Mouse (Mus musculus) heart, embryonic 11.5 days (tissue): ENCODE measurements around the gene Prss53. TPM values are rescaled to one million over a fixed set of nuclear protein-coding genes. Genes with fewer than 3 reads are reported as not detected.

Source experiments
- ATAC-seq: fragments of 200-750 bp; cut with Nextera tagmentation; replicated peaks from 2 replicates; pipeline ENCODE4 v1.8.0; 2017; ENCODE audit warnings: moderate library complexity; ENCODE audit not compliant: insufficient number of reproducible peaks, low FRiP score, low TSS enrichment
- H3K27ac ChIP-seq: fragments of 300-500 bp; sonication (generic); 2 replicates; pipeline ENCODE4 v1.5.1; 2014; ENCODE audit warnings: mild to moderate bottlenecking, low read depth, low read length
- H3K27me3 ChIP-seq: fragments of 300-500 bp; sonication (generic); 2 replicates; pipeline ENCODE4 v1.6.1; 2014; ENCODE audit warnings: mild to moderate bottlenecking, low read length, mixed read lengths; ENCODE audit not compliant: control insufficient read depth, insufficient read depth
- H3K36me3 ChIP-seq: fragments of 300-500 bp; sonication (generic); 2 replicates; pipeline ENCODE4 v1.6.1; 2014; ENCODE audit warnings: mild to moderate bottlenecking, low read length, moderate library complexity, mixed read lengths; ENCODE audit not compliant: control insufficient read depth, insufficient read depth
- H3K4me1 ChIP-seq: fragments of 300-500 bp; sonication (generic); 2 replicates; pipeline ENCODE4 v1.6.1; 2014; ENCODE audit warnings: low read length; ENCODE audit not compliant: control insufficient read depth, insufficient read depth
- H3K4me2 ChIP-seq: fragments of 300-500 bp; sonication (generic); 2 replicates; pipeline ENCODE4 v1.6.1; 2014; ENCODE audit warnings: mild to moderate bottlenecking, moderate library complexity
- H3K4me3 ChIP-seq: fragments of 300-500 bp; sonication (generic); 2 replicates; pipeline ENCODE4 v1.5.1; 2014; ENCODE audit warnings: low read depth, low read length
- H3K9ac ChIP-seq: fragments of 300-500 bp; sonication (generic); 2 replicates; pipeline ENCODE4 v1.6.1; 2014; ENCODE audit warnings: mild to moderate bottlenecking, low read depth, low read length, moderate library complexity
- H3K9me3 ChIP-seq: fragments of 300-500 bp; sonication (generic); replicated peaks from 2 replicates; pipeline ENCODE4 v1.6.1; 2016; ENCODE audit warnings: low read length; ENCODE audit not compliant: control insufficient read depth
- WGBS: fragments of 180-500 bp; shearing (Covaris S2); extraction: QIAGEN DNeasy Blood & Tissue Kit; methylation state at CpG from one replicate; pipeline ENCODE4 v1.1.7; 2014; ENCODE audit not compliant: insufficient replicate concordance; 5-methylcytosine and 5-hydroxymethylcytosine counted together
- polyA plus RNA-seq: library from polyadenylated mRNA; unstranded; fragments of >200 nt; fragmentation: Nextera tagmentation; extraction: Ambion mirVana; gene quantifications from 2 replicates; pipeline ENCODE4 v1.2.1, GENCODE M21; 2014

Gene Prss53
- polyA plus RNA-seq, 1 experiment from 2014 or later, result 0.90 TPM

DNA sequence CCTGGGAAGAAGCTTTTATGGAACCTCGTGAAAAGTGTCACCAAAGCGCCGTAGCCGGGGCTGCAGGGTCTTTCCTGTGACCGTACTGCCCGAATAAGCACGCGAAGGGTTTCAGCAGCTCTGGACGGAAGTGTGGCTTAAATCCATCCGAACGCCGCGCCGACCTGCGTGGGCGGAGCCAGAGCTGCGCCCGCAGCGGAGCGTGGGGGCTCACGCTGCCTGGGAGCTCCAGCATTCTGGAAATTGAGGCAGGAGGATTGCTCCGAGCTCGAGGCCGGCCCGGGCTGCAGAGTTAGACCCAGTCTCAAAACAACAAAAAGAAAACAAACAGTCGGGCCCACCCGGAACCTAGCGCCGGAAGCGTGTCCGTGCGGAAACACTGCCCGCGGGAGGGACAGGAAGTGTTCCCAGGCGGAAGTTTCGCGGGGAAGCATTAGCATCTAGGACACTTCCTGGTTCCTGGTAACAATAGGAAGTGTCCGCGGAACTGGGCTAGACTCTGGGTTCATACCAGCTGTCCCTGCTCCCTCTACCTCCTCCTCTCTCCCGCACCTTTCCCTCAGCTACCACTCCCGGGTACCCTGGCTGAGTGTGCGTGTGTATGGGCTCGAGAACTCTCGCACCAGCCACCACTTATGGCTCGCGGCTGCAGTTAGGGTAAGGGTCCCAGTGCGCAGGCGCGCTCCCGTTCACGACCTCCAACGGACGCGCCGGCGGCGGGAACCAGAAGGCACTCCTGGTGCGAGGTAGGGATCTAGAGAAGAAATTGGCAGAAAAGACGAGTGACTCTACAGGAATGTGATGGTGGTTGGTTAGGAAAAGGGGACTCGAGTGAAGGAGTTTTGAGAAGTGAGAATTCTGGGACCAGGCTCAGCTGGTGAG, 14.1 kb downstream of the Prss53 start, which contains the start of gene Zfp668:
Zfp668 (minus strand) TSS at position 362 of the 882 bp plus-strand sequence.
- Histone ChIP-seq H3K4me1 (peaks cover 13% of the 10 kb centered on the region), H3K4me2 (peak within 1 kb of the TSS; percentile 88), H3K27ac (peak within 1 kb of the TSS; percentile 99), H3K9me3 (no peaks in the 10 kb centered on the region), H3K9ac (peak within 1 kb of the TSS; percentile 98), H3K36me3 (peaks cover 36% of the 10 kb centered on the region), H3K4me3 (peak within 1 kb of the TSS; percentile 92), H3K27me3 (no peaks in the 10 kb centered on the region)
- under 1% methylated on average over 58 of the region's 60 CpGs for WGBS
- ATAC-seq, result peak; percentile 55

DNA sequence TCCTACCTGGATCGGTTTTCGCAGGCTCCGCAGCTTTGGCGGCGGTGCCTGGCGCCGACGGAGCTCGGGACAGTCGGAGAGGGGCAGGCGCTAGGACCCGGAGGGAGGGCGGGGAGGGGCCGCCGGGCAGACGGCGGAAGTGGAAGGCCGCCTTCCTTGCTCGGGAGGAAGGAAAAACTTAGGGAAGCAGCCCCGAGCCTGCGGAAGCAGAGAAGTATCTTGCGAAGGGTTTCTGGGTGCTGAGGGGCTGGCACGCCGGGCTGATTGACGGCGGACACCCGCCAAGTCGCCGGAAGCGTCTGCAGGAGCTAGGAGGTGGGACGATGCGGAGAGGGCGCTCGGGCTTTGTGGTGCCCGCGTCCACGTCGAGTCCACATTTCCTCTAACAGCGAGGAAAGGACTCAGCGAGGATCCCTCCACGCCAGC, 14.7 kb downstream of the Prss53 start, which contains the start of gene Zfp646:
Zfp646 (plus strand) TSS at position 181 of the 426 bp plus-strand sequence.
- H3K9ac ChIP-seq, result peak within 1 kb of the TSS; percentile 98
- H3K4me2 ChIP-seq, result peak within 1 kb of the TSS; percentile 88
- H3K36me3 ChIP-seq, result peaks cover 29% of the 10 kb centered on the region
- H3K27ac ChIP-seq, result peak within 1 kb of the TSS; percentile 99
- ATAC-seq, result peak; percentile 83
- peaks cover 13% of the 10 kb centered on the region for H3K4me1 ChIP-seq
- peak within 1 kb of the TSS; percentile 92 for H3K4me3 ChIP-seq
- no peaks in the 10 kb centered on the region for H3K9me3 ChIP-seq
- WGBS, result under 1% methylated on average over 40 of the region's 41 CpGs
- no peaks in the 10 kb centered on the region for H3K27me3 ChIP-seq

DNA sequence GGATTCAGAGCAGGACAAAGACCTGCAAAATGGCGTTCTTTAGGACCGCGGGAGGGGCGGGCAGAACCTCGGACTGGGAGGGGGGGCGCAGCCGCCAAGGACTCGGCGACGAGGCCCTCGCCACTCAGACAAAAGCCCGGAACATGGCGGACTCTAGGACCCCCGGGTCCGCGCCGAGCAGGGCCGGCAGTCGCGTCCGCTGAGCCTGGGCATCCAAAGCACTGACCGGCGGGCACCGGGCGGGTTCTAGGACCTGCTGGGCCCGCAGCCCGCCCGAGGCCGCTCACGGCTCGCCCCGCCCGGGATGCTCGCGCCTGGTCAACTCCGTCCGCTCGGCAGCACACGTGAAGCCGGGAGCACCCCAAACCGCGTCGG, 15.2 kb downstream of the Prss53 start:
- H3K4me3 ChIP-seq, result peak overlapping the region; percentile 92
- H3K4me2 ChIP-seq, result peak overlapping the region; percentile 88
- under 1% methylated on average over 43 of the region's 43 CpGs for WGBS
- H3K9me3 ChIP-seq, result no peaks in the 10 kb centered on the region
- H3K36me3 ChIP-seq, result peaks cover 25% of the 10 kb centered on the region
- no peaks in the 10 kb centered on the region for H3K27me3 ChIP-seq
- peaks cover 13% of the 10 kb centered on the region for H3K4me1 ChIP-seq
- H3K27ac ChIP-seq, result peak overlapping the region; percentile 99
- peak; percentile 89 for ATAC-seq
- H3K9ac ChIP-seq, result peak overlapping the region; percentile 98

DNA sequence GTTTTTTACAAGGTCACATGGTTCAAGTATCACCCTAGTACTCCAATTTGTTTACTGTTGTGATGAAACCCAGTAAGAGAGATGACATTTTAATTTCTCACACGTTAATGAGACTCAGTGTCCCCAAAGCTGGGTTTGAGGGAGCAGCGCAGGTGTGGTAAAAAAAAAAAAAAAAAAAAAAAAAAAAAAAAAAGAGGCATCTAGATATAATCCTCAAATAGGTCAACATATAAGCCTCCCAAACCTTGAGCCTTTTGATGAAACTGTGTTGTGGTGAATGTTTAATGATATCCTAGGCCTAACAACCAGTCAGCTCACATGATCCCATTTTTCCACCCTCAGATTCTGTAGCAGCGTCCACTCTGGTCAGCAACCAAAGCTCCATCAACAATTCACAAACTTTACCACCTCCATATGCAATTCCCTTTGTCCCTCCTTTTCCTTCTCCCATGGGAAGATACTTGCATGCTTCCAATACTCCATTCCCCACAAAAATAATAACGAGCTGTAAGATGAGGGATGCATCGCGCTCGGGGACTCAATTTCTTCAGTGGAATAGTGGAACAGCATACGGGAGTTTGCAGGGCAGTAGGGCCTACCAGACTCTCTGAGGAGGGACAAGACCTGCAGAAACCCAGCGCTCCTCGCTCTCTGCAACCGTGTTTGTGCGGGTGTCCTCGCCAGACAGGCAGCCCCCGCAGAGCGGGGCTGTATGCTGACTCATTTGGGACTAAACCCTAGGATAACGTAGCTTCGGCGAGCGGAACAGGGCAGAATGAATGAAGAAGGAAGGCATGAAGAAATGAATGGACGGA, 15.8 kb downstream of the Prss53 start:
- H3K4me1 ChIP-seq, result peaks cover 13% of the 10 kb centered on the region
- H3K9ac ChIP-seq, result peak overlapping the region; percentile 98
- 5% methylated on average over 20 of the region's 20 CpGs for WGBS
- peak overlapping the region; percentile 92 for H3K4me3 ChIP-seq
- H3K36me3 ChIP-seq, result peaks cover 19% of the 10 kb centered on the region
- peak; percentile 15; the same call in 1 of the 2 replicates for ATAC-seq
- H3K27me3 ChIP-seq, result no peaks in the 10 kb centered on the region
- peak overlapping the region; percentile 99 for H3K27ac ChIP-seq
- H3K4me2 ChIP-seq, result peak overlapping the region; percentile 88
- H3K9me3 ChIP-seq, result no peaks in the 10 kb centered on the region

DNA sequence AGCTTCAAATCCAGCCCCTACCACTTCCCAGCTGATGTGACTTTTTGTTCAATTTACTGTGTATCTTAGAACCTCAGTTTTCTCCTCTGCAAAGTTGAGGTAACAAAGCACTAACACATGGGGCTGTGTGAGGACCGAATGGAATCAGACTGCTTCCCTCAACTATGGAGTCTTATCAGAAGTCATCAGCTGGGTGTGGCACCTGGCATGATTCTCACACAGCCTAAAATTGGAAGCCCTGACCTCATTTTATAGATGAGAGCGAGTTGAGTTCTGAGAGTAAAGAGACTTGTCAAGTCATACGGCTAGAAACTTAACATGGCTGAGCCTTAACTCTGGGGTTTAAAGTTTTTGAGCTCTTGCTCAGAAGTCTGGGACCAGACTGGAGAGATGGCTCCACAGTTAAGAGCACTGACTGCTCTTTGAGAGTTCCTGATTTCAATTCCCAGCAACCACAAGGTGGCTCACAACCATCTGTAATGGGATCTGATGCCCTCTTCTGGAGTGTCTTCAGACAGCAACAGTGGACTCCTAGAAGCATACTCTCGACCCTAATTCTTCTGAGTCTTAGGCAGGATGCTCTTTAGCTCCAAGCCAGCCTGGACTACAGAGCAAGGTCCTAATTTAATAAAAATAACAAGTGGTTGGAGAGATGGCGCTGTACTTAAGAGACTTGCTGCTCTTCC, 20.5 kb downstream of the Prss53 start:
- H3K27ac ChIP-seq, result no peak overlapping the region
- no peak overlapping the region for H3K9ac ChIP-seq
- no peaks in the 10 kb centered on the region for H3K9me3 ChIP-seq
- no peak for ATAC-seq
- peaks cover 24% of the 10 kb centered on the region for H3K36me3 ChIP-seq
- no peak overlapping the region for H3K4me3 ChIP-seq
- peaks cover 8% of the 10 kb centered on the region for H3K4me1 ChIP-seq
- 78% methylated on average over 5 of the region's 5 CpGs for WGBS
- H3K27me3 ChIP-seq, result no peaks in the 10 kb centered on the region
- no peak overlapping the region for H3K4me2 ChIP-seq

DNA sequence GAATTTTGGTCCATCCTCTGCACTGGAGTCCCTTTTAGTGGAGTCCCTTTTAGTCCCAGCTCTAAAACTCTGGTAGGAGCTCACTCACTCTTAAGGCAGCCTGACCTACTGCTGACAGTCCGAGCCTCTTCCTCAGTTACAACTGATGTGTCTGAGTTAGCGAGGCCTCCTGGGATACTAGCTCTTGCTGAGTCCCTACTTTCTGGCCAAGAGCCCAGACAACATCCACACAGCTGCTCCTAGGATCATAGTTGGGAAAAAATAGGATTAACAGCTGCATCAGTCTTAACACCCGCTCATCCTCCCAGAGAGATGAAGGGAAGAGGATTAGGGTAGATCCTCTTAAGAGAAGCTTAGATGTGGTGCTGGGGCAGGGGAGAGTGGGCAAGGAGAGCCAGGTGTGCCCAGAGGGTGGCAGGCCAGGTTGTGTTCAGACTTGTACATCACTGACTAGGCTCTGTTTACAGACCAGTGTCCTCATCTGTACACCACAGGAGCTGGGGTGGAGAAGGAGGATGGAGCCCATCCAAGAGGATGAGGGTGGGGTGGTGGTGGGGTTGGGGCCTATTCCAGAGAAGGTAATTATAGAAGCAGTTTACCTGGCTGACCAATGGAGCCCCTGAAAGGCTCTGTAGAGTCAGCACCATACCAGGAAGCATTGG, 21.5 kb downstream of the Prss53 start:
- H3K36me3 ChIP-seq, result peaks cover 24% of the 10 kb centered on the region
- H3K9ac ChIP-seq, result no peak overlapping the region
- H3K27me3 ChIP-seq, result no peaks in the 10 kb centered on the region
- H3K4me3 ChIP-seq, result no peak overlapping the region
- ATAC-seq, result no peak
- H3K4me1 ChIP-seq, result peaks cover 4% of the 10 kb centered on the region
- H3K4me2 ChIP-seq, result no peak overlapping the region
- H3K27ac ChIP-seq, result no peak overlapping the region
- no peaks in the 10 kb centered on the region for H3K9me3 ChIP-seq
- 84% methylated on average over 3 of the region's 3 CpGs for WGBS

DNA sequence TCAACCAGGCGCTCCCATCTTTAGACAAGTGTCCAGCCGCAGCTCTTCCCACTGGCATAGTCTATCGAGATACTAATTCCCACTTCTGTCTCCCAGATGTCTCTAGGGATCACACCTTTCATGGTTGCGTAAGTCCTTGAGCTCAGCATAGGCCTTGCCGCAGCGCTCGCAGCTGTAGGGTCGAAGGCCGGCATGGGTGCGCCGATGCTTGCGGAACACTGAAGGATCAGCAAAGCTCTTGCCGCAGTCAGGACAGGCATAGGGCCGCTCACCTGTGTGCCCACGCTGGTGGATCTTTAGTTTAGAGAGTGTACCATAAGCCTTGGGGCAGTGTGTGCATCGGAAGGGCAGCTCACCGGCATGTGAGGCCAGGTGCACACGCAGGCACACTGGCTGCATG, 23.1 kb downstream of the Prss53 start:
- 95% methylated on average over 18 of the region's 18 CpGs for WGBS

DNA sequence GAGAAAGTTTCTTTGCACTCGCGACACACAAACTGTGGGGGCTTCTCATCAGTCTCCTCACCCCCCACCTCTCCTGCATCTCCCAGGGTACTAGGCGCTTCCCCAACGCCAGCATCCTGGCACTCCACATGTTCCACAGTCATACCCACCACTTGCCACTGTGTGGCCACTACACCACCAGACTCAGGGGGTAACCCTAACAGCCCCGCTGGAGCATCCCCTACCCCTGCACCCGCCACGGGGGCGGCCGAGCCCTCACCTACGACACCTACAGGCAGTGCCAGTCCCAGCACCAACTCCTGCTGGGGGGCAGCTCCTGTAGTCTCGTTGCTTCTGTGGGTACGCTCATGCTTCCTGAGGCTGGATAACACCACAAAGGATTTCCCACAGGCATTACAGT, 24.3 kb downstream of the Prss53 start:
- H3K4me3 ChIP-seq, result no peak overlapping the region
- no peaks in the 10 kb centered on the region for H3K9me3 ChIP-seq
- no peak overlapping the region for H3K4me2 ChIP-seq
- no peaks in the 10 kb centered on the region for H3K4me1 ChIP-seq
- 91% methylated on average over 12 of the region's 12 CpGs for WGBS
- H3K27ac ChIP-seq, result no peak overlapping the region
- peaks cover 24% of the 10 kb centered on the region for H3K36me3 ChIP-seq
- no peak overlapping the region for H3K9ac ChIP-seq
- H3K27me3 ChIP-seq, result no peaks in the 10 kb centered on the region
- ATAC-seq, result no peak

More for the DNA sequence above, 23.1 kb downstream of the Prss53 start:
- Histone ChIP-seq H3K27me3 (no peaks in the 10 kb centered on the region), H3K9me3 (no peaks in the 10 kb centered on the region), H3K36me3 (peaks cover 24% of the 10 kb centered on the region), H3K27ac (no peak overlapping the region), H3K4me3 (no peak overlapping the region), H3K4me1 (no peaks in the 10 kb centered on the region), H3K4me2 (no peak overlapping the region), H3K9ac (no peak overlapping the region)
- ATAC-seq, result no peak
